Mouse (Mus musculus) small intestine, adult 2 months (tissue): ENCODE results near the gene Mpped1. TPM values are rescaled to one million over a fixed set of nuclear protein-coding genes. Genes with fewer than 3 reads are reported as not detected.

Source experiments
- H3K27ac ChIP-seq: fragments of 200-500 bp; 2 replicates; pipeline ENCODE4 v1.5.1; 2012; ENCODE audit warnings: low read depth, low read length, control low read depth, inconsistent platforms; ENCODE audit not compliant: insufficient read depth
- H3K27me3 ChIP-seq: fragments of 200-500 bp; 2 replicates; pipeline ENCODE4 v1.6.1; 2012; ENCODE audit warnings: mild to moderate bottlenecking, moderate library complexity, low read length, inconsistent platforms; ENCODE audit not compliant: control insufficient read depth, insufficient read depth
- H3K36me3 ChIP-seq: fragments of 200-500 bp; 2 replicates; pipeline ENCODE4 v1.6.1; 2012; ENCODE audit warnings: mild to moderate bottlenecking, low read length, control low read depth, inconsistent platforms; ENCODE audit not compliant: control insufficient read depth, insufficient read depth
- H3K4me1 ChIP-seq: fragments of 200-500 bp; 2 replicates; pipeline ENCODE4 v1.6.1; 2012; ENCODE audit warnings: low read length, inconsistent platforms, mixed read lengths; ENCODE audit not compliant: control insufficient read depth, insufficient read depth, insufficient read length
- H3K4me3 ChIP-seq: fragments of 200-500 bp; 2 replicates; pipeline ENCODE4 v1.5.1; 2012; ENCODE audit warnings: low read depth, mild to moderate bottlenecking, control low read depth, inconsistent platforms, low read length, moderate library complexity
- CTCF ChIP-seq: fragments of 200-500 bp; IDR thresholded peaks from 2 replicates; pipeline ENCODE4 v1.5.1; 2012; ENCODE audit warnings: low read depth, mild to moderate bottlenecking, control low read depth, inconsistent platforms, low read length, moderate library complexity, mixed read lengths; ENCODE audit not compliant: insufficient replicate concordance, insufficient read length; ENCODE audit errors: extremely low read depth
- POLR2A ChIP-seq: fragments of 200-500 bp; IDR thresholded peaks from 2 replicates; pipeline ENCODE4 v1.6.1; 2012; ENCODE audit warnings: low read depth, mild to moderate bottlenecking, control low read depth, inconsistent platforms, low read length, moderate library complexity
- WGBS: fragments of 180-500 bp; shearing (Covaris S2); methylation state at CpG from one replicate; pipeline ENCODE4 v1.1.7; 2018; 5-methylcytosine and 5-hydroxymethylcytosine counted together
- polyA plus RNA-seq: library from polyadenylated mRNA; depleted of rRNA; stranded (reverse); fragments of >200 nt; gene quantifications from 2 replicates; pipeline ENCODE4 v1.2.3, GENCODE M21; 2012

Gene Mpped1
- polyA plus RNA-seq, 1 experiment = not detected

DNA sequence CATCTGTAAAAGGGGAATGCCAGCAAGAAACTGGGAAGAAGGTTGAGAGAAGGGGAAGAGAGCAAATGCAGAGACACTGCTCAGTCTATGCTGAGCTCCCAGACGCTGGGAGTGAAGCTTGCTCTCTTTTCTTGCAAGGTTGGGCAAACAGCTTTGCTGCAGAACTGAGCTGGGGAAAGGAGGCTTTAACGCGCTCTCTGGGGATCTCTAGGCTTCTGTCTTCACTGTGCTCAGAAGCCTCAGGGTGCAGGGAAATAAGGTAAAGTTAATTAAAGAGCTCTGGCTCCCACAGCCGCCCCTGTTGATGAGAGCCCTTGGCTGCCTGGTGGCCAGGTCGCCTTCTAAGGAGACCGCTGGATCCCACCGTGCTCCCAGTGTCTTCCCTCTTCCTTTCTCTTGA is 17.7 kb downstream of the Mpped1 start:
- no peak overlapping the region for H3K27ac ChIP-seq
- no peaks in the 10 kb centered on the region for H3K36me3 ChIP-seq
- H3K4me1 ChIP-seq = no peaks in the 10 kb centered on the region
- H3K27me3 ChIP-seq = no peaks in the 10 kb centered on the region
- 62% methylated on average over 7 of the region's 7 CpGs for WGBS
- H3K4me3 ChIP-seq = no peak overlapping the region
- no peak for TF ChIP-seq CTCF

DNA sequence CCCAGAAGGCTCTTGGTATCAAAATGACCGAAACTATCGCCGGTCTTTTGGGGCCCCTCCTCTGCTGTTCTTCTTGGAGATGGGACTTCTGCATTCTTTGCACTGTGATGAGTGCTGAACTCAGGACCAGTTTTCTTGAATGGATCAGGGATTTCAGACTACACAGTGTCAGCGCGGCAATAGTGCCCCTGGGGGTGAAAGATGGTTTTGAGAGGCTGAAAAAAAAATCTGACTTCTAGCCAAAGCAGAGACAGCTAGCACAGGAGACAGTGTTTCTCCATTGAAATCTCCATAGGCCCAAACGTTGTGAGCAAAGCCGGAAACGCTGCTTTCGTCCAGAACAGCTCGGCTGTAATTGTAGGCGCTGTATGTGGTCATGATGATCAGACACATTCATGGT is 19.7 kb downstream of the Mpped1 start:
- H3K27ac ChIP-seq = no peak overlapping the region
- H3K36me3 ChIP-seq = no peaks in the 10 kb centered on the region
- no peaks in the 10 kb centered on the region for H3K27me3 ChIP-seq
- H3K4me3 ChIP-seq = no peak overlapping the region
- TF ChIP-seq POLR2A = no peak
- TF ChIP-seq CTCF = no peak
- no peaks in the 10 kb centered on the region for H3K4me1 ChIP-seq
- 86% methylated on average over 11 of the region's 11 CpGs for WGBS

DNA sequence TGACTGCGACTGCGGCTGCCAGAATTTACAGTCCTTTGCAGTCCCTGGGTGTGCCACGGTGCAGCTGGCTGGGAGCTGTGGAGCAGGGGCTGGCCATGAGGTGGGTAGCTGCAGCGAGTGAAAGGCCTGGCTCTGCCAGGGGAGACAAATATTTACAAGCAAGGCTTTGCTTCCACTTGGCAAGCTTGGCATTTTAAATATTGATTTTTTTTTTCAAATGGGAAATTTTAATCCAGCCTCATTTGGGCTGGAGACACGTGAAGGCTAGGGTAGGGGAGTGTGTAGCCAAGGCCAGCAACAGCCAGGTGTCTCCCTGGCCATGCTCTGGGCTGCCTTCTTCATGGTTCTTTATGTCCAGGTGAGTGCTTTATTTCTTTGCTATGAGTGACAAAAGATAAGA is 21.7 kb downstream of the Mpped1 start:
- no peaks in the 10 kb centered on the region for H3K4me1 ChIP-seq
- H3K4me3 ChIP-seq = no peak overlapping the region
- no peak overlapping the region for H3K27ac ChIP-seq
- TF ChIP-seq POLR2A (no peak), CTCF (no peak)
- H3K27me3 ChIP-seq = no peaks in the 10 kb centered on the region
- no peaks in the 10 kb centered on the region for H3K36me3 ChIP-seq
- 45% methylated on average over 5 of the region's 5 CpGs for WGBS

DNA sequence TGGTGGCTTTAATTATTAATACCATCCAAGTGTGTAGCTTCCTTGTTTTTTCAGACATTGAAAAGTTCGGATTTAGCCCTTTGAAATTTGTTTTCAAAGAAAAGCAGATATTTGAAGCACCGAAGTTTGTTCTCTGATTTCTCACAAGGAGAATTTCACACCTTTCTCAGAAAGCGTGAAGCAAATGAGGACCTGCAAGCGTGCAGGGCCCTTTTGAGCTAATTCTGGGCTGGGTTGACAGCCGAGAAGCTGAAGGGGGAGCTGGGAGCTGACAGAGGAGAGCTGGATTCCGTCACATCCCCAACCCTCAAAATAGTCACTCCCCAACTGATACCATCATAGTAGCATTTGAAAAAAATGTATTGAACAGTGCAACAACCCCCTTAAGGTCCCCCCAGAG is 34.8 kb downstream of the Mpped1 start:
- TF ChIP-seq CTCF = no peak
- TF ChIP-seq POLR2A = no peak
- H3K27me3 ChIP-seq = no peaks in the 10 kb centered on the region
- H3K4me3 ChIP-seq = no peak overlapping the region
- no peak overlapping the region for H3K27ac ChIP-seq
- no peaks in the 10 kb centered on the region for H3K4me1 ChIP-seq
- H3K36me3 ChIP-seq = no peaks in the 10 kb centered on the region
- 73% methylated on average over 6 of the region's 6 CpGs for WGBS

DNA sequence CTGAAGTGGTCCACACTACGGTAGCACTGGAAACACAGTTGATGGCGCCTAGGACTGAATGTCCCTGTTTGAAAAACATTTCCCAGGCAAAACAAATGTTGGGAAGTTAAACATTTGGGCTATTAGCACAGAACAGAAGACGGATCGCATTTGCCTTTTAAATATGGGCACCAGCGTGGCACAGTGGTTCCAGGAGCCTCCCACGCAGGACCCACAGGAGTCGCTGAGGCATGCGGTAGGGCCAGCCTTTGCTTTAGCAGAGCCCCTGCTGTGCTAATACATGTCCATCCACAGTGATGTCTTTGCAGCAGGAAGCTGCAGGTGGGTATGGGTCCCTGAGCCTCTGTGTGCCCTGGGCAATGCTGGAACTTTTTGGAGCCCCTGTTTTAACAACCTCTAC is 48.7 kb downstream of the Mpped1 start:
- WGBS = 79% methylated on average over 8 of the region's 8 CpGs
- no peak for TF ChIP-seq CTCF
- no peak for TF ChIP-seq POLR2A
- H3K4me3 ChIP-seq = no peak overlapping the region

DNA sequence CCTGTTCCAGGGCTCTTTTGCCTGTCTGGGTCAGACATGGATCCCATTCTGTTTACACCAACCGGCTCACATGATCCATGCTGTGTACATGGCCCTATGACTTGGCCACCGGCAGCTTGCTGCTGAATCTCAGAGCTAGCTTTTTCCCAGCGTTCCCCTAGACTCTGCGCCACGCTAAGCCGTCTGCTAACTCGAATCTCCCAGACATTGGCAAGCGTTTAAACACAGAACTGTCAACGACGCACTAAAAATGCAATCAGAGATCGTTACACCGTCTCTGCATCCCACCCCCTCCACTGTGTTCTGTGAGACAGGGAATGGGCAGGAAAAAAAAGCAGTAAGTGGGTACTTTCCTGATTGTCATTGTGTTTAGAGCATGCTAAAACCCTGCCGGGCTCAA is 50.0 kb downstream of the Mpped1 start:
- Histone ChIP-seq H3K4me1 (no peaks in the 10 kb centered on the region), H3K27ac (no peak overlapping the region), H3K27me3 (no peaks in the 10 kb centered on the region), H3K4me3 (no peak overlapping the region), H3K36me3 (no peaks in the 10 kb centered on the region)
- TF ChIP-seq CTCF (no peak), POLR2A (no peak)
- WGBS = 78% methylated on average over 13 of the region's 13 CpGs

More for the DNA sequence above, 48.7 kb downstream of the Mpped1 start:
- Histone ChIP-seq H3K4me1 (no peaks in the 10 kb centered on the region), H3K27me3 (no peaks in the 10 kb centered on the region), H3K36me3 (no peaks in the 10 kb centered on the region), H3K27ac (no peak overlapping the region)

DNA sequence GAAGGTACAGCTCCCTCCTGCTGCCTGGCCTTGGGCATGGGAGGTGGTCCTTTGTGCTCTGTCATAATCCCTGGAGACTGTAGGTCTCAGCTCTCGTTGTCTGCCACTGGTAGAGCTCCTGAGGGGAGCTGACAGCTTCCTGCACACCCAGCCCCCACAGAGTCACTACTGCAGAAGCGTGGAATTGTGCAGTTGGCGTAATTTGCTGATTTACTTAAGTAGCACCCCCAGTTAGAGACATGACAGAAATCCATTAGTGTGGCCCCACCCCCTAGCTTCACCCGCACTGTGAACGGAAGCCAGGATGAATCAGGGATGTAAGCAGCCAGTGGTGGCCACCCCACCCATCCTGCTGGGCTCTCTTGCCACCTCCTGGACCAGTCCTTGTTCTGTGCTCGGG is 53.0 kb downstream of the Mpped1 start:
- Histone ChIP-seq H3K36me3 (no peaks in the 10 kb centered on the region), H3K4me1 (no peaks in the 10 kb centered on the region), H3K4me3 (no peak overlapping the region), H3K27me3 (no peaks in the 10 kb centered on the region), H3K27ac (no peak overlapping the region)
- TF ChIP-seq CTCF (no peak), POLR2A (no peak)
- WGBS = 60% methylated on average over 6 of the region's 6 CpGs

DNA sequence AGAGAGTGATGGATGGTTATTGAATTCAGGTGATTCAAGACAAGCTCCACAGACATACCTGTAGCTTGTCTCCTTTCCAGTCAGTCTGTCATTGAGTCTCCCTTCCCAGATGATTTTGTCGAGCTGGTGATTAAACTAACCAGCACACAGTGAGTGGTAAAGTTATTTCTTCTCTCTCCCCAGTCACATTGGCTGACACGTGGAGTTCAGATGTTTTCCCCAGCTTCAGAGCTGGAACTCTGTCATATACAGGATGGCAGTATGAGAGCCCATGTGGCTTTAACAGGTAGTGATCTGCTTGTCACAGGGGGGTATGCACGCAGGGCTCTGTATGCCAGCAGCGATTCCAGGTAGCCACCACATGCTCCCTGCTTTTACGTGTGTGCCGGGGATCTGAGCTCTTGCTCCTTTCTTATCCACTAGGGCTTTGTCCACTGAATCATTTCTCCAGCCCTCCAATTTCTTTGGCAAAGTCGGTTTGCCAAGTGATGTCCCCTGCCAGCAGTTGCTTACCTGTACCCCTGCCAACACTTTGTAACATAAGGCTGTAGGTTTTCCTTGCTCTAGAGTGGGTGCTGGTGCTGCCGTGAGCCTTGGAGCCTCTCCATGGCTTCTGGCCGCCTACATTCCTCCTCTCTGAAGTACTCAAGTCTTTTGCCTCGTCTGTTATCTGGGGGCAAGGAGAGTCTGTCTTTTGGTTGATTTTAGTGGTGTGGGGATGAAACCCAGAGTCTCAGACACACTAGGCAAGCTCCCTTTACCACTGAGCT is 61.9 kb downstream of the Mpped1 start:
- TF ChIP-seq POLR2A = no peak
- TF ChIP-seq CTCF = no peak
- no peak overlapping the region for H3K27ac ChIP-seq
- no peaks in the 10 kb centered on the region for H3K4me1 ChIP-seq
- WGBS = 64% methylated on average over 10 of the region's 10 CpGs
- no peak overlapping the region for H3K4me3 ChIP-seq
- H3K36me3 ChIP-seq = no peaks in the 10 kb centered on the region
- no peaks in the 10 kb centered on the region for H3K27me3 ChIP-seq
